Mouse (Mus musculus): ENCODE data around the gene Map4k3. TPM values are rescaled to one million over a fixed set of nuclear protein-coding genes. Genes with fewer than 3 reads are reported as not detected.
A peak's percentile ranks its signal among the peaks of the same experiment; 100 is the strongest.
"Not testable (repeated sequence)": the region's sequence is repeated elsewhere in the genome, so short reads cannot be mapped to it uniquely, and the experiment has no call there.

Gene Map4k3
- total and polyA plus RNA-seq, 3 experiments = 12.8 to 24.7 (median 24.4) TPM

DNA sequence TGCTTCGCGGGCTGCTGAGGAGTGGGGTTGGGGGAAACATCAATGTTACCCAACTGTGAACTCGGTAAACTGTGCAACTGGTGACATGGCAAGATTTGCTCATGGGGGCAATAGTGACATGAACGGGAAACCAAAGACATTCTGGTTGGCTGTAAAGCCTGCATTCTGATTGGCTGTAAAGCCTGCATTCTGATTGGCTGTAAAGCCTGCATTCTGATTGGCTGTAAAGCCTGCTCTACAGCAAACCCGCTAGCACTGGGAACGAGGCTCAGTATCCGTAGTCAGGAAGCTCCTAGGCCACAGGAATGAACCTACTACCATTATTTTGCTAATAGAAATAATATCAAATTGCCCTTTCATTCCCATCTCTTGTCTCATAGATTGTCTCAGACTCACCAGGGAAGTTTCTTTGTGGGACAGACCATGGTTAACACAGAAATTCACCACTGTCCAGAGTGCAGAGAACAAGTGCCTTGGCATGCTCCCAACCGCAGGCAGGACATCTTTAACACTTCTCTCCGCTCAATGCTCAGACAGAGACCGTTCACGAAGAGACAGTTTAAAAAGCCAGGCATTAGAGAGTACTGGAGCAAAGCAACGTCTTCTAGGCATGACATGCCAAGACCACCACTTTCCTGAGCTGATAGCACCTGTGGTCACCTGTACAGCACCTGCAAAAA, 5.0 kb upstream of the Map4k3 start:
- Histone ChIP-seq H3K27ac (no peak overlapping the region), H3K36me3 (ENCODE audit: control insufficient read depth, insufficient read depth, low read length) (no peaks in the 10 kb centered on the region), H3K9ac (ENCODE audit: low read depth, low read length) (no peak overlapping the region), H3K27me3 (ENCODE audit: control insufficient read depth, insufficient read depth, low read length) (no peaks in the 10 kb centered on the region), H3K4me3 (no peak overlapping the region), H3K4me1 (ENCODE audit: control insufficient read depth, insufficient read depth, low read length) (peaks cover 4% of the 10 kb centered on the region), H3K79me2 (replicated peaks; ENCODE audit: control insufficient read depth, insufficient read depth, low read length) (no peaks in the 10 kb centered on the region)
- no peak for DNase-seq
- no peak for TF ChIP-seq POLR2A (IDR thresholded peaks at IDR 0.05; ENCODE audit: insufficient read depth, low read depth, low read length)
- no peak for TF ChIP-seq CTCF (IDR thresholded peaks at IDR 0.05)
- no peak for TF ChIP-seq EP300 (IDR thresholded peaks at IDR 0.05; ENCODE audit: insufficient read depth, low read depth, low read length)
- WGBS = 80% methylated on average over 12 of the region's 12 CpGs
- intact Hi-C loops (cut with DNase I) = no loop called here

DNA sequence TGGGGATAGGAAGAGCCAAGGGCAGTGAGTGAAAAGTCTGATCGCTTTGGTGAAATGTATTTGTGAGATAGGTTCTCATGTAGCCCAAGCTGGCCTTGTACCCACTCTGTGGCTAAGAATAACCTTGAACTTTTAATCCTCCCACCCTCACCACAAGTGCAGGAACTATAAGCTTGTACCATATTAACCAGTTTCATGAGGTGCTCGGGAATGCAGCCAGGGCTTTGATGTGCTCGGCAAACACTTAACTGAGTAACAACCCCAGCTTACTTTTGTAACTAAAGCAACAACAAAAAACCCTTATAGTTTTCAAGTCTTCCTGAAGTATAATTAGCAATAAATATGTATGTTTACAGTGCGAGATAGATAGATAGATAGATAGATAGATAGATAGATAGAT, 4.0 kb upstream of the Map4k3 start:
- no peak for DNase-seq
- H3K4me3 ChIP-seq = no peak overlapping the region
- H3K9ac ChIP-seq (ENCODE audit: low read depth, low read length) = no peak overlapping the region
- TF ChIP-seq CTCF (IDR thresholded peaks at IDR 0.05) = no peak
- TF ChIP-seq POLR2A (IDR thresholded peaks at IDR 0.05; ENCODE audit: insufficient read depth, low read depth, low read length) = no peak
- TF ChIP-seq EP300 (IDR thresholded peaks at IDR 0.05; ENCODE audit: insufficient read depth, low read depth, low read length) = no peak
- no peaks in the 10 kb centered on the region for H3K27me3 ChIP-seq (ENCODE audit: control insufficient read depth, insufficient read depth, low read length)
- no peaks in the 10 kb centered on the region for H3K79me2 ChIP-seq (replicated peaks; ENCODE audit: control insufficient read depth, insufficient read depth, low read length)
- intact Hi-C loops (cut with DNase I) = no loop called here
- H3K27ac ChIP-seq = no peak overlapping the region
- 89% methylated on average over 4 of the region's 4 CpGs for WGBS
- no peaks in the 10 kb centered on the region for H3K36me3 ChIP-seq (ENCODE audit: control insufficient read depth, insufficient read depth, low read length)
- peaks cover 4% of the 10 kb centered on the region for H3K4me1 ChIP-seq (ENCODE audit: control insufficient read depth, insufficient read depth, low read length)

DNA sequence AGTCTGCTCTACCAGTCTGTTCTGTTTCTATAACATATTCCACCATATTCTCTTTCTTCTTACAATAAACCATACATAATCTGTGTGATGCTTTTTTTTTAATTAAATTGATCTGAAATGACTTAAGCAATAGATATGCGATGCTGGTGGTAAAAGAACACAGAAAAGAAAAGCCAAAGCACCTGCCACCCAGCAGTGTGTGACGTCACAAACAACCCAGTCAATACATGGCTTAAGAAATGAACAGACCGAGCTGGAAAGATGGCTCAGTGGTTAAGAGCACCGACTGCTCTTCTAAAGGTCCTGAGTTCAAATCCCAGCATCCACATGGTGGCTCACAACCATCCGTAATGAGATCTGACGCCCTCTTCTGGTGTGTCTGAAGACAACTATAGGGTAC, 2.0 kb upstream of the Map4k3 start:
- 93% methylated on average over 6 of the region's 6 CpGs for WGBS
- intact Hi-C loops (cut with DNase I); H3K4me3 ChIP-seq; H3K4me1 ChIP-seq (ENCODE audit: control insufficient read depth, insufficient read depth, low read length); H3K79me2 ChIP-seq (replicated peaks; ENCODE audit: control insufficient read depth, insufficient read depth, low read length); DNase-seq; H3K36me3 ChIP-seq (ENCODE audit: control insufficient read depth, insufficient read depth, low read length); H3K9ac ChIP-seq (ENCODE audit: low read depth, low read length); H3K27me3 ChIP-seq (ENCODE audit: control insufficient read depth, insufficient read depth, low read length): not testable (repeated sequence)
- peak overlapping the region; percentile 98; the same call in 1 of the 2 replicates for H3K27ac ChIP-seq

DNA sequence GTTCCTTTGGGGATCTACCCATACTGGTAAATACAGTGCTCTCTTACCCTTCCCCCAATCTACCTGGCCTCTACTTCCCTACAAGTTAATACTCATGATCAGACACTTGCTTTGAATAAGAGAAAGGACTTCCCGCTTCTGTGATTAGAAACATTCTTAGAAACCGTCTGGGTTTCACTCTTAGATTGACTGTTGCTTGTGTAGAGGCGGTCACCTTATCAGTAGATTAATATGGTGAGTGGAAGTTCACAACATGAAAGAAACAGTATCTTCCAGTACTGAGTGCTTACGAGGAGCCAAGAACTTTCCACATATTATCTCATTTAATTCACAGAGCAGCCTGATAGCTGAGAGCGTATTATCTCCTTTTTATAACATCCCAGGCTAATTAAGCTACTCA, 1.5 kb upstream of the Map4k3 start:
- Histone ChIP-seq H3K4me3 (no peak overlapping the region), H3K79me2 (replicated peaks; ENCODE audit: control insufficient read depth, insufficient read depth, low read length) (no peaks in the 10 kb centered on the region; the same call in 1 of the 2 replicates), H3K27me3 (ENCODE audit: control insufficient read depth, insufficient read depth, low read length) (no peaks in the 10 kb centered on the region), H3K4me1 (ENCODE audit: control insufficient read depth, insufficient read depth, low read length) (peaks cover 9% of the 10 kb centered on the region), H3K9ac (ENCODE audit: low read depth, low read length) (no peak overlapping the region), H3K36me3 (ENCODE audit: control insufficient read depth, insufficient read depth, low read length) (peaks cover 2% of the 10 kb centered on the region; the same call in 1 of the 2 replicates), H3K27ac (peak overlapping the region; percentile 98)
- no peak for DNase-seq
- 48% methylated on average over 5 of the region's 5 CpGs for WGBS
- intact Hi-C loops (cut with DNase I) = loop anchor here (2.0 to 5.0 kb wide), 5 partner anchors 71 to 358 kb away; partner anchors contain the start of gene Gm10190
- TF ChIP-seq POLR2A (IDR thresholded peaks at IDR 0.05; ENCODE audit: insufficient read depth, low read depth, low read length) (no peak), CTCF (IDR thresholded peaks at IDR 0.05) (no peak), EP300 (IDR thresholded peaks at IDR 0.05; ENCODE audit: insufficient read depth, low read depth, low read length) (no peak)

DNA sequence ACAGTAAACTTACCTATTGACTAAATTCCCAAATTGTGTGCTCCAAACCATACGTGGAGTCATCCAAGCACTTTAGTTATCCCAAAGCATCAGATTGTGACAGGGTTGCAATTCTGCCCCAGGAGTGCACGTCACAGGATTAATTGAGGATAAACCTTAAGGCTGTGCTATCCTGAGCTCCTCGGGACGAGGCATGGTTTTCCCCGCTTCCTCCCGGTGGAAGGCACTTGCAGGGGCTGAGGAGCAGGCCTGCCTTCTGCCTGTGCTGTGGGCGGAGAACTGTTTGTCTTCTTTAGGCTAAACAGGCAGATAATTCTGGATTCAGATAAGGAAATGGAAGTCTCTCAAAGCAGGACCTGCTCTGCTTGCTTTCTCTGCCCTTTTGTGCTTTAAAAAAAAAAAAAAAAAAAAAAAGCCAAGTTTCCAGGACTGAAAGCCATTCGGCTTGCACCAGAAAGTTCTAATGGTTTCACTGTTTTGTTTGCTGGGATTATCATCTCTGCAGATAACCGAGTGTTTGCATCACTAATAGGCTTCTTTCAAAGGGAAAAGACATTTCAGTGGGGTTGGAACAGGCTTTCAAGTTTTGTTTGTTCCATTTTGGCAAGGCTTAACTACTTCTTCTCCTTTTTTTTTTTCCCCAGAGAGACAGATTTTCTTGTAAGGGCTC, 930 bp upstream of the Map4k3 start:
- 25% methylated on average over 9 of the region's 9 CpGs for WGBS
- Histone ChIP-seq H3K4me3 (peak overlapping the region; percentile 95; the same call in 1 of the 2 replicates), H3K79me2 (replicated peaks; ENCODE audit: control insufficient read depth, insufficient read depth, low read length) (no peaks in the 10 kb centered on the region; the same call in none of the 2 replicates), H3K9ac (ENCODE audit: low read depth, low read length) (peak overlapping the region; percentile 0; the same call in 1 of the 2 replicates), H3K4me1 (ENCODE audit: control insufficient read depth, insufficient read depth, low read length) (peaks cover 14% of the 10 kb centered on the region), H3K27ac (peak overlapping the region; percentile 98), H3K36me3 (ENCODE audit: control insufficient read depth, insufficient read depth, low read length) (peaks cover 5% of the 10 kb centered on the region), H3K27me3 (ENCODE audit: control insufficient read depth, insufficient read depth, low read length) (no peaks in the 10 kb centered on the region)
- DNase-seq = no peak
- intact Hi-C loops (cut with DNase I) = loop anchor here (2.0 to 5.0 kb wide), 5 partner anchors 72 to 357 kb away; partner anchors contain the start of gene Gm10190
- no peak for TF ChIP-seq EP300 (IDR thresholded peaks at IDR 0.05; ENCODE audit: insufficient read depth, low read depth, low read length)
- TF ChIP-seq POLR2A (IDR thresholded peaks at IDR 0.05; ENCODE audit: insufficient read depth, low read depth, low read length) = 0 out of 2 replicates have a peak, but pooled peaks have one; percentile 12

All from heart, adult 2 months (tissue).